Mouse (Mus musculus) myocyte (in vitro differentiated cells): ENCODE results near the gene Spp1.

ENCODE experiments used
- CEBPB ChIP-seq: IDR thresholded peaks from 2 replicates; pipeline ENCODE4 v1.6.1; 2011; ENCODE audit warnings: mild to moderate bottlenecking, moderate library complexity; ENCODE audit not compliant: poor library complexity, insufficient read depth, severe bottlenecking
- E2F4 ChIP-seq: IDR thresholded peaks from one replicate; pipeline ENCODE4 v1.6.1; 2011; ENCODE audit warnings: mild to moderate bottlenecking, control low read depth, moderate library complexity; ENCODE audit not compliant: insufficient read depth
- MAX ChIP-seq: IDR thresholded peaks from one replicate; pipeline ENCODE4 v1.6.1; 2011; ENCODE audit warnings: low read depth, mild to moderate bottlenecking, control low read depth
- MYOD1 ChIP-seq, 3 experiments: IDR thresholded peaks; one replicate each; pipeline ENCODE4 v1.6.1; 2011; ENCODE audit warnings: control low read depth in 2 of 3, low read depth in 2 of 3, mild to moderate bottlenecking in 2 of 3, moderate library complexity in 1 of 3; ENCODE audit not compliant: insufficient read length in 2 of 3, control insufficient read depth in 1 of 3
- MYOG ChIP-seq, 3 experiments: IDR thresholded peaks; one replicate each; pipeline ENCODE4 v1.6.1; 2011; ENCODE audit warnings: control low read depth in 2 of 3, low read depth in 2 of 3, mild to moderate bottlenecking in 2 of 3; ENCODE audit not compliant: insufficient read length in 2 of 3, control insufficient read depth in 1 of 3, insufficient read depth in 1 of 3
- POLR2A ChIP-seq: IDR thresholded peaks from one replicate; pipeline ENCODE4 v1.6.1; 2011; ENCODE audit warnings: low read depth, mild to moderate bottlenecking, control low read depth, moderate library complexity; ENCODE audit not compliant: insufficient read length
- POLR2AphosphoS2 ChIP-seq: IDR thresholded peaks from one replicate; pipeline ENCODE4 v1.6.1; 2011; ENCODE audit warnings: low read depth, control low read depth; ENCODE audit not compliant: insufficient read length
- REST ChIP-seq: IDR thresholded peaks from one replicate; pipeline ENCODE4 v1.6.1; 2011; ENCODE audit warnings: mild to moderate bottlenecking, control low read depth, moderate library complexity; ENCODE audit not compliant: insufficient read depth, insufficient read length
- SRF ChIP-seq: IDR thresholded peaks from one replicate; pipeline ENCODE4 v1.6.1; 2011; ENCODE audit warnings: low read depth; ENCODE audit not compliant: control insufficient read depth, insufficient read length
- TCF12 ChIP-seq: IDR thresholded peaks from one replicate; pipeline ENCODE4 v1.6.1; 2011; ENCODE audit warnings: mild to moderate bottlenecking, control low read depth; ENCODE audit not compliant: poor library complexity, insufficient read depth, severe bottlenecking
- TCF3 ChIP-seq: IDR thresholded peaks from one replicate; pipeline ENCODE4 v1.6.1; 2011; ENCODE audit warnings: low read depth, control low read depth; ENCODE audit not compliant: insufficient read length
- USF1 ChIP-seq: IDR thresholded peaks from one replicate; pipeline ENCODE4 v1.6.1; 2011; ENCODE audit warnings: low read depth, mild to moderate bottlenecking, control low read depth, moderate library complexity

GRCm38 (mm10) chr5:104399291-104399950, 35.5 kb upstream of the Spp1 start:
- TF ChIP-seq POLR2A: no peak
- no peak for TF ChIP-seq CEBPB
- TF ChIP-seq TCF3: no peak
- no peak for TF ChIP-seq POLR2AphosphoS2
- no peak for TF ChIP-seq E2F4
- no peak for TF ChIP-seq USF1
- no peak for TF ChIP-seq TCF12
- TF ChIP-seq MYOD1 (IDR thresholded peaks at IDR 0.05; ENCODE audit: control insufficient read depth in 1 of 3, insufficient read length in 2 of 3, low read depth in 2 of 3): no peak
- TF ChIP-seq MYOG (IDR thresholded peaks at IDR 0.05; ENCODE audit: control insufficient read depth in 1 of 3, insufficient read depth in 1 of 3, insufficient read length in 2 of 3, low read depth in 2 of 3): no peak
- TF ChIP-seq SRF: no peak
- TF ChIP-seq MAX: no peak
- no peak for TF ChIP-seq REST
